Mouse (Mus musculus) lung, postnatal 0 days (tissue): ENCODE results near the gene Zfp69. TPM values are rescaled to one million over a fixed set of nuclear protein-coding genes. Genes with fewer than 3 reads are reported as not detected.

Experiments used
- ATAC-seq: fragments of 200-750 bp; cut with Nextera tagmentation; 2 replicates; pipeline ENCODE4 v1.8.0; 2017; ENCODE audit warnings: moderate library complexity
- DNase-seq: peaks from one replicate; pipeline ENCODE4 v3.0.0-alpha.2; 2016; ENCODE audit warnings: low spot score
- H3K27ac ChIP-seq: fragments of 300-500 bp; sonication (generic); 2 replicates; pipeline ENCODE4 v1.5.1; 2014; ENCODE audit warnings: antibody characterized with exemption, mild to moderate bottlenecking, low read length, mixed read lengths
- H3K27me3 ChIP-seq: fragments of 300-500 bp; sonication (generic); replicated peaks from 2 replicates; pipeline ENCODE4 v1.6.1; 2014; ENCODE audit warnings: low read length, mixed read lengths; ENCODE audit not compliant: insufficient read depth
- H3K36me3 ChIP-seq: fragments of 300-500 bp; sonication (generic); 2 replicates; pipeline ENCODE4 v1.6.1; 2014; ENCODE audit warnings: low read length, mixed read lengths; ENCODE audit not compliant: insufficient read depth
- H3K4me1 ChIP-seq: fragments of 300-500 bp; sonication (generic); 2 replicates; pipeline ENCODE4 v1.6.1; 2014; ENCODE audit warnings: antibody characterized with exemption, low read depth, low read length, mixed read lengths; ENCODE audit not compliant: insufficient read depth
- H3K4me2 ChIP-seq: fragments of 300-500 bp; sonication (generic); replicated peaks from 2 replicates; pipeline ENCODE4 v1.6.1; 2014; ENCODE audit warnings: low read depth, mild to moderate bottlenecking, low read length, moderate library complexity, mixed read lengths
- H3K4me3 ChIP-seq: fragments of 300-500 bp; sonication (generic); 2 replicates; pipeline ENCODE4 v1.5.1; 2014; ENCODE audit warnings: low read depth, low read length
- H3K9ac ChIP-seq: fragments of 300-500 bp; sonication (generic); replicated peaks from 2 replicates; pipeline ENCODE4 v1.6.1; 2014; ENCODE audit warnings: low read depth, mild to moderate bottlenecking
- H3K9me3 ChIP-seq: fragments of 300-500 bp; sonication (generic); 2 replicates; pipeline ENCODE4 v1.6.1; 2016; ENCODE audit warnings: low read length, mixed read lengths
- CTCF ChIP-seq: IDR thresholded peaks from 2 replicates; pipeline ENCODE4 v1.5.1; 2016; ENCODE audit warnings: antibody characterized with exemption, mild to moderate bottlenecking
- EP300 ChIP-seq: IDR thresholded peaks from 2 replicates; pipeline ENCODE4 v1.6.1; 2016; ENCODE audit warnings: antibody characterized with exemption, mild to moderate bottlenecking, control low read depth
- WGBS: fragments of 180-500 bp; shearing (Covaris S2); extraction: QIAGEN DNeasy Blood & Tissue Kit; methylation state at CpG from one replicate; pipeline ENCODE4 v1.1.7; 2014; 5-methylcytosine and 5-hydroxymethylcytosine counted together
- polyA plus RNA-seq: library from polyadenylated mRNA; unstranded; fragments of >200 nt; fragmentation: Nextera tagmentation; extraction: Ambion mirVana; gene quantifications from 2 replicates; pipeline ENCODE4 v1.2.1, GENCODE M21; 2015

The Zfp69 gene
- polyA plus RNA-seq, 1 experiment from 2014 or later = 6.7 TPM

DNA sequence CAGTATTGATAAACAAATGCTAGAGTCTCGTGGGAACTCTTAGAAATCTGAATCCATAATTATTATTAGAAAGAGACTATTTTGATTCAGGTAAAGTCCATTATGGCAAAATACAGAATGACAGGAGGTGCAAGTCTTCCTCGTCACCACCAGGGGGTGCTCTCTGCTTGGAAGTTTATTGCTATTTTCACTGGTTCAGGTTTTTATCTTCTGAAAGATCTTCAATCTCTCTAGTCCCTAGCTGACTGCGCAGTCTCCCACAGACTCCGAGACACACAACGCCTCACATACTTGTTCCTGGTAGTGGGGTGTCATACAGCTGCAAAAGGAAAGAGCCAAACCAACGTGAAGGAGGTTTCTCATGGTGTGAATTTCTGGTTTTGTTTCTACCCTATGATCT, 34.9 kb upstream of the Zfp69 start:
- ATAC-seq (peak; percentile 46), DNase-seq (peak; percentile 84)
- no peaks in the 10 kb centered on the region for H3K27me3 ChIP-seq
- no peaks in the 10 kb centered on the region for H3K9me3 ChIP-seq
- no peak overlapping the region for H3K27ac ChIP-seq
- no peak overlapping the region for H3K4me2 ChIP-seq
- peak; percentile 90 for TF ChIP-seq CTCF
- TF ChIP-seq EP300 = no peak
- WGBS = 10% methylated on average over 6 of the region's 6 CpGs
- no peak overlapping the region for H3K4me3 ChIP-seq
- peaks cover 7% of the 10 kb centered on the region; the same call in 1 of the 2 replicates for H3K36me3 ChIP-seq
- H3K4me1 ChIP-seq = no peaks in the 10 kb centered on the region
- H3K9ac ChIP-seq = no peak overlapping the region

DNA sequence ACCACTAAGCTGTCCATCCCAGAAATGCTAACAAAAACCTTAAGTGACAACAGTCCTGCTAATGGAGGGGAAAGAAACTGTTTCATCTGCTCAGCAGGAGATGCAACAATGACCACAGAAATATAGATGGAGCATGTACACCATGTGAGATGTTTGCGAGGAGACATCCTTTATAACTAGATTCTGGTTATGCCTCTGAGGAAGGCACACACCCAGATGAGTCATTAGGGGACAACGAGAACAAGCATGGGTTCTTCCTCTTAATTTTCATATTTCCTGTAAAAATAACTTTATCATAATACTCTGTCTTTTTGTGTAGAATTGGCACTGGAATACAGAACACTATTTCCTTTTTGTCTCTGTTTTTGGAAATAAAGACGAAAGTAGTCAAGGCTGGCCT, 26.7 kb upstream of the Zfp69 start:
- H3K4me2 ChIP-seq = no peak overlapping the region
- H3K4me1 ChIP-seq = no peaks in the 10 kb centered on the region
- WGBS = 78% methylated on average over 3 of the region's 3 CpGs
- no peaks in the 10 kb centered on the region for H3K9me3 ChIP-seq
- no peaks in the 10 kb centered on the region for H3K27me3 ChIP-seq
- ATAC-seq = no peak
- no peak overlapping the region for H3K9ac ChIP-seq
- no peak overlapping the region for H3K4me3 ChIP-seq
- DNase-seq = no peak
- H3K27ac ChIP-seq = no peak overlapping the region
- peaks cover 12% of the 10 kb centered on the region; the same call in 1 of the 2 replicates for H3K36me3 ChIP-seq
- TF ChIP-seq EP300 (no peak), CTCF (no peak)

- DNase-seq = no peak
- peaks cover 13% of the 10 kb centered on the region; the same call in 1 of the 2 replicates for H3K36me3 ChIP-seq
- H3K4me1 ChIP-seq = no peaks in the 10 kb centered on the region
- no peak overlapping the region for H3K4me2 ChIP-seq
- ATAC-seq = no peak
- H3K9me3 ChIP-seq = no peaks in the 10 kb centered on the region
- H3K27me3 ChIP-seq = no peaks in the 10 kb centered on the region
- TF ChIP-seq EP300 (no peak), CTCF (no peak)
- WGBS = 63% methylated on average over 4 of the region's 4 CpGs
- no peak overlapping the region for H3K9ac ChIP-seq
- H3K27ac ChIP-seq = no peak overlapping the region
- no peak overlapping the region for H3K4me3 ChIP-seq
Measured at GRCm38 (mm10) chr4:120975428-120975734, 23.9 kb upstream of the Zfp69 start.

DNA sequence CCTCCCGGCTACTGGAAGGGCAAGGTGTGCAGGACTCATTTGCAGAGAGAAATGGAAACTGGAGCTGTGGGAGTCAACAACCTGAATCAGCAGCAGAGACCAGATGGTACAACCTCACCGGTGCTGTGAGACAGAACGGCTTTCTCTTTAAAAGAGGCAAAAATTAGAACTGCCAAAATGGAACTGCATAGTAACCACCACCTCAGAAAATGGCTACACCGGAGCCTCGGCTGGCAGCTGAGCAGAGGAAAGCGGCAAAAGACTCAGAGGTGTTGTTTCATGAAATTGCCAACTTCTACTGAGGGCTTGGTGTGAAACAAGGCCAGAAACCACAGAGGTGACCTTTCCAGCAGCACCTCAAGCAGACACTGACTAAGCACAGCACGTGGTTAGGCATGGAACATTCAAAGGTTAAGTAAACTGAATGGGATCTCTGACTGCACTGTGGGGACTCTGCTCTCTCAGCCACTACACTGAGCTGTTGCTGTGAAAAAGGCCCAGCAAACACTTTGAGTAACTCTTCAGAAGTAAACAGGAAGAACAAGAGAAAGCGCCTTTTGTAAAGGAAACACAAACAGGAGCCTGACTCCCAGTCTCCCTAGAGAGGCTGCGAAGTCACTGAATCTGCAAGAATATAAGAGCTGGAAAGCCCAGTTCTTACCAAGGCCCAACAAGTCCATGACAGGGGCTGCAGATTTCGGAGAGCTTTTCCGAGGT, 23.4 kb upstream of the Zfp69 start:
- Histone ChIP-seq H3K27me3 (no peaks in the 10 kb centered on the region), H3K36me3 (peaks cover 13% of the 10 kb centered on the region; the same call in 1 of the 2 replicates), H3K4me2 (no peak overlapping the region), H3K4me1 (no peaks in the 10 kb centered on the region), H3K27ac (no peak overlapping the region), H3K9me3 (no peaks in the 10 kb centered on the region), H3K9ac (no peak overlapping the region), H3K4me3 (no peak overlapping the region)
- 67% methylated on average over 11 of the region's 11 CpGs for WGBS
- DNase-seq (peak; percentile 31), ATAC-seq (peak; percentile 70)
- no peak for TF ChIP-seq CTCF
- no peak for TF ChIP-seq EP300

- no peaks in the 10 kb centered on the region for H3K4me1 ChIP-seq
- 86% methylated on average over 8 of the region's 8 CpGs for WGBS
- H3K9me3 ChIP-seq = no peaks in the 10 kb centered on the region
- no peak overlapping the region for H3K4me3 ChIP-seq
- H3K27me3 ChIP-seq = no peaks in the 10 kb centered on the region
- DNase-seq (no peak), ATAC-seq (no peak)
- no peak overlapping the region for H3K4me2 ChIP-seq
- H3K27ac ChIP-seq = no peak overlapping the region
- no peak overlapping the region for H3K9ac ChIP-seq
- no peak for TF ChIP-seq EP300
- no peak for TF ChIP-seq CTCF
- peaks cover 24% of the 10 kb centered on the region; the same call in 1 of the 2 replicates for H3K36me3 ChIP-seq
Measured at GRCm38 (mm10) chr4:120971842-120972241, 20.3 kb upstream of the Zfp69 start.

- H3K4me3 ChIP-seq = no peak overlapping the region
- no peak for DNase-seq
- no peaks in the 10 kb centered on the region for H3K9me3 ChIP-seq
- H3K36me3 ChIP-seq = peaks cover 24% of the 10 kb centered on the region; the same call in 1 of the 2 replicates
- TF ChIP-seq CTCF (peak; percentile 67), EP300 (no peak)
- no peak overlapping the region for H3K4me2 ChIP-seq
- WGBS = 73% methylated on average over 5 of the region's 5 CpGs
- no peak overlapping the region for H3K9ac ChIP-seq
- no peak overlapping the region for H3K27ac ChIP-seq
- H3K27me3 ChIP-seq = no peaks in the 10 kb centered on the region
- H3K4me1 ChIP-seq = no peaks in the 10 kb centered on the region
- no peak for ATAC-seq
Measured at GRCm38 (mm10) chr4:120969382-120970146, 18.1 kb upstream of the Zfp69 start.
